ENCODE assay signal across 9 mouse cellular contexts in the genomic region with DNA sequence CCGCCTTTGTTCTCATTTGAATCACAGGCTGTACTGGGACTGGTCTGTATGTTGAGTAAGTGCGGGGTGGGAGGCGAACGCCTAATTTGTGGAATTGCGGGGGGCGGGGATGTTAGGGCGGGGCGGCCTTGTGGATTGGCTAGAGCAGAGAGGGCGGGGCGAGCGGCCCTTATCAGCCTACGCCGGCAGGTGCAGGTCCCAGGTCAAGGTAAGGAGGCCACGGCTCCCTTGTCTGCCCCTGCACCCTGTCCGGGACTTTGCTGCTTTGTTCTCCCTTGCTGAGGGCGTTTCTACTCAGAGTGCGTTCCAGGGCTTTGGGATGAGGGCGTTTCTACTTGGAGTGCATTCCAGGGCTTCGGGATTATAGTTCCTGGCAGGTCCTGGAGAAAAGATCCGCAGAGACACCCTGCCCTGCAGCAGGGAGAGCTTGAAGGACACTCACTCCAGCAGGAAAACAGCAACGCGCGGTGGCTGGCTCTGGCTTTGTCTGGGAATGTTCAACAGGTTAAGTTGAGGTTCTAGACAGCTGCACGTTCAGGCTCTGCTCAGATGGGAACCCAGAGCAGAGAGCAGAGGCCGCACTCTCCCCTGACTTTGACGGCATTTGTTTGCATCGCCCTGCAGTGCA.
DNase-seq lines count a peak whose midpoint lies in the region; ATAC-seq lines count a peak whose summit lies in the region.
"Had no signal": no experiment of that assay in that cellular context is flagged by ENCODE, and none has a peak within 500 bp of the region (broad histone marks: within the 10 kb centered on the region; RNA-seq: fewer than 3 reads in every experiment).

No protein-coding gene starts in this region.

- peaks cover 12% of the 10 kb centered on the region for H3K4me1 ChIP-seq in forebrain, embryonic 14.5 days (ENCODE audit: control insufficient read depth, insufficient read depth, low read length)
- peaks cover 44% of the 10 kb centered on the region for H3K4me1 ChIP-seq in limb, embryonic 11.5 days (ENCODE audit: control insufficient read depth, insufficient read depth, low read length)
- H3K4me1 ChIP-seq in midbrain, embryonic 14.5 days (ENCODE audit: control insufficient read depth, insufficient read depth, low read length): peaks cover 20% of the 10 kb centered on the region

- peak overlapping the region; percentile 60 for H3K9ac ChIP-seq in forebrain, embryonic 14.5 days (ENCODE audit: low read length)
- H3K9ac ChIP-seq in limb, embryonic 11.5 days (ENCODE audit: low read length): peak overlapping the region; percentile 49
- H3K9ac ChIP-seq in midbrain, embryonic 14.5 days (replicated peaks; ENCODE audit: low read length): peak overlapping the region; percentile 37

- peaks cover 5% of the 10 kb centered on the region; the same call in 1 of the 2 replicates for H3K27me3 ChIP-seq in forebrain, embryonic 14.5 days (replicated peaks; ENCODE audit: control insufficient read depth, insufficient read depth, low read length)
- no peaks in the 10 kb centered on the region for H3K27me3 ChIP-seq in limb, embryonic 11.5 days (ENCODE audit: control insufficient read depth, insufficient read depth, low read length)
- peaks cover 6% of the 10 kb centered on the region for H3K27me3 ChIP-seq in midbrain, embryonic 14.5 days (ENCODE audit: control insufficient read depth, insufficient read depth, low read length)

- no peaks in the 10 kb centered on the region for H3K9me3 ChIP-seq in forebrain, embryonic 14.5 days (replicated peaks; ENCODE audit: control insufficient read depth, low read length)
- H3K9me3 ChIP-seq in limb, embryonic 11.5 days (ENCODE audit: control insufficient read depth, low read length): no peaks in the 10 kb centered on the region
- H3K9me3 ChIP-seq in midbrain, embryonic 14.5 days (ENCODE audit: control insufficient read depth, low read length): no peaks in the 10 kb centered on the region

- peak; percentile 57 to 69 for DNase-seq in cerebellum, postnatal 10 days
- no peak for DNase-seq in cerebellum, adult 9-11 months
- peak; percentile 77 for DNase-seq in forebrain, embryonic 14.5 days (ENCODE audit: low spot score)
- peak; percentile 61 for DNase-seq in heart, postnatal 4 days
- peak; percentile 70 for DNase-seq in limb, embryonic 11.5 days (ENCODE audit: low spot score)
- peak; percentile 71 for DNase-seq in midbrain, embryonic 14.5 days
- DNase-seq in urinary bladder, postnatal 14 days (ENCODE audit: low spot score): peak; percentile 79
- no peak for DNase-seq in thymus, postnatal 0 days (ENCODE audit: low spot score)

- peak overlapping the region; percentile 73 for H3K4me2 ChIP-seq in forebrain, embryonic 14.5 days (ENCODE audit: low read length)
- peak overlapping the region; percentile 57 for H3K4me2 ChIP-seq in limb, embryonic 11.5 days (ENCODE audit: low read depth, severe bottlenecking)
- H3K4me2 ChIP-seq in midbrain, embryonic 14.5 days (ENCODE audit: low read length): peak overlapping the region; percentile 79

- no peaks in the 10 kb centered on the region for H3K36me3 ChIP-seq in forebrain, embryonic 14.5 days (ENCODE audit: control insufficient read depth, insufficient read depth, low read length)
- no peaks in the 10 kb centered on the region for H3K36me3 ChIP-seq in limb, embryonic 11.5 days (ENCODE audit: control insufficient read depth, insufficient read depth, low read length)
- H3K36me3 ChIP-seq in midbrain, embryonic 14.5 days (ENCODE audit: control insufficient read depth, insufficient read depth, low read length): no peaks in the 10 kb centered on the region

- ATAC-seq in forebrain, embryonic 14.5 days: peak; percentile 91
- peak; percentile 74 for ATAC-seq in limb, embryonic 11.5 days (ENCODE audit: insufficient number of reproducible peaks, low FRiP score, low TSS enrichment, low read depth)
- ATAC-seq in midbrain, embryonic 14.5 days (ENCODE audit: low FRiP score, low TSS enrichment): peak; percentile 87

- no peak overlapping the region for H3K27ac ChIP-seq in forebrain, embryonic 14.5 days (ENCODE audit: low read depth, low read length)
- H3K27ac ChIP-seq in limb, embryonic 11.5 days (replicated peaks; ENCODE audit: low read depth, low read length): peak overlapping the region; percentile 61
- 0 out of 2 replicates have a peak overlapping the region, but pooled peaks have one; percentile 8 for H3K27ac ChIP-seq in midbrain, embryonic 14.5 days (replicated peaks; ENCODE audit: low read depth, low read length)
- H3K27ac ChIP-seq: macrophage had no signal

- H3K4me3 ChIP-seq in forebrain, embryonic 14.5 days (ENCODE audit: low read depth, low read length): peak overlapping the region; percentile 37
- H3K4me3 ChIP-seq in limb, embryonic 11.5 days (ENCODE audit: low read depth, low read length): peak overlapping the region; percentile 32
- H3K4me3 ChIP-seq in midbrain, embryonic 14.5 days (replicated peaks; ENCODE audit: low read depth, low read length): peak overlapping the region; percentile 43

- under 1% methylated on average over 26 of the region's 27 CpGs for WGBS in forebrain, embryonic 14.5 days
- 1% methylated on average over 27 of the region's 27 CpGs for WGBS in limb, embryonic 11.5 days
- WGBS in midbrain, embryonic 14.5 days: under 1% methylated on average over 27 of the region's 27 CpGs

Comparison
In these comparisons a context has a peak if more than half of its experiments do, and no peak if none do; other contexts are left out.
1. DNase-seq: peak in cerebellum, postnatal 10 days (2 of 2), forebrain, embryonic 14.5 days (single experiment), heart, postnatal 4 days (single experiment), limb, embryonic 11.5 days (single experiment), midbrain, embryonic 14.5 days (single experiment) and urinary bladder, postnatal 14 days (single experiment); none in cerebellum, adult 9-11 months (single experiment) and thymus, postnatal 0 days (single experiment).
2. Peak in every context shown above with its lines, with median percentiles within 50 percentile points of each other: ATAC-seq, H3K4me2 ChIP-seq, H3K4me3 ChIP-seq and H3K9ac ChIP-seq.